Mouse (Mus musculus): Measurements from ENCODE around the gene Lbhd2. TPM values are rescaled to one million over a fixed set of nuclear protein-coding genes. Genes with fewer than 3 reads are reported as not detected.

The Lbhd2 gene
- polyA plus RNA-seq, 1 experiment: 0.46 TPM

- no peak for DNase-seq (ENCODE audit: low read depth)
- TF ChIP-seq POLR2A (IDR thresholded peaks at IDR 0.05; ENCODE audit: borderline replicate concordance, extremely low read depth, insufficient read depth, insufficient read length, poor library complexity, severe bottlenecking) (no peak), CTCF (IDR thresholded peaks at IDR 0.05; ENCODE audit: borderline replicate concordance, extremely low read depth, insufficient read depth, insufficient read length) (no peak)
These were observed 37.6 kb downstream of the Lbhd2 start for GRCm38 (mm10) chr12:111443921-111444831.

GRCm38 (mm10) chr12:111445161-111445889, 38.7 kb downstream of the Lbhd2 start:
- TF ChIP-seq CTCF (IDR thresholded peaks at IDR 0.05; ENCODE audit: borderline replicate concordance, extremely low read depth, insufficient read depth, insufficient read length) (no peak), POLR2A (IDR thresholded peaks at IDR 0.05; ENCODE audit: borderline replicate concordance, extremely low read depth, insufficient read depth, insufficient read length, poor library complexity, severe bottlenecking) (no peak)
- DNase-seq (ENCODE audit: low read depth): no peak

GRCm38 (mm10) chr12:111445890-111446613, 39.4 kb downstream of the Lbhd2 start:
- DNase-seq (ENCODE audit: low read depth): no peak
- TF ChIP-seq POLR2A (IDR thresholded peaks at IDR 0.05; ENCODE audit: borderline replicate concordance, extremely low read depth, insufficient read depth, insufficient read length, poor library complexity, severe bottlenecking) (no peak), CTCF (IDR thresholded peaks at IDR 0.05; ENCODE audit: borderline replicate concordance, extremely low read depth, insufficient read depth, insufficient read length) (no peak)

DNA sequence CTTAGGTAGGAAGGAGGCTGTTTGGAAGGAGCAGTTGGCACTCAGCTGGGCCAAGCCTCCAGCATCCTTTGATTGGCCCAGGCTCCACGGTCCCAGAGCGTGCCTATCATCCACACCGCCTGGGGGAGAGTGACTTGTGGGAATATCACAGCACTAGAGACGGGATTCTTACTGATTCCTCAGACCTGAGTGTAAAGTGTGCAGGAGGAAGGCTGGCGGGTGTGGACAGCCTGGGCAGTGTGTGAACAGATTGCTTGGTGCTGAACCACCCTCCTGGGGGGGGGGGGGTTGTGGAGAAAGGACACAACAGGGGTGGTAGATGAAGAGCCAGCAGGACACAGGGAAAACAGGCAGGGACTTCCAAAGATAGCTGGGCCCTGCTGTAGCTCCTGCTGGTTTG, 40.1 kb downstream of the Lbhd2 start:
- DNase-seq (ENCODE audit: low read depth): no peak
- no peak for TF ChIP-seq POLR2A (IDR thresholded peaks at IDR 0.05; ENCODE audit: borderline replicate concordance, extremely low read depth, insufficient read depth, insufficient read length, poor library complexity, severe bottlenecking)
- no peak for TF ChIP-seq CTCF (IDR thresholded peaks at IDR 0.05; ENCODE audit: borderline replicate concordance, extremely low read depth, insufficient read depth, insufficient read length)

DNA sequence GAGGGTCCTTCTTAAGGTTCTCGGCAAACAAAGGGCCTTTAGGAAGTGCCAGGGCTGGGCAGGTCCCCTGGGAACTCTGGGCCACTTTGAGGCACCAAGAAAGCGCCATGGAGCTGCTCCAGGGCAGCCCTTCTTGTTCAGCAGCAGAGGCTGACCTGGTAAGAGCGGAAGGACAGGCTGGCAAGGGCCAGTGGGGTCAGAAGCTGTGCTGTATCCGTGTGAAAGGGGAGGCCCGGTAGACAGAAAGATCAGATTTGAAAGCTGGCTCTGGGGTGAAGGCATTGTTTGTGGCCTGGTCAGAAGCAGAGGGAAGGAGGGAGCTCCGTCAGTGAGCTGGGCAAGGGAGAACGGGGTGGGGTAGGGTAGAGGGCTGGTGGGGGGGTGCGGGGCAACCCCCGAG, 40.7 kb downstream of the Lbhd2 start:
- no peak for DNase-seq (ENCODE audit: low read depth)
- no peak for TF ChIP-seq CTCF (IDR thresholded peaks at IDR 0.05; ENCODE audit: borderline replicate concordance, extremely low read depth, insufficient read depth, insufficient read length)
- no peak for TF ChIP-seq POLR2A (IDR thresholded peaks at IDR 0.05; ENCODE audit: borderline replicate concordance, extremely low read depth, insufficient read depth, insufficient read length, poor library complexity, severe bottlenecking)

GRCm38 (mm10) chr12:111447898-111448760, 41.5 kb downstream of the Lbhd2 start:
- DNase-seq (ENCODE audit: low read depth): no peak
- TF ChIP-seq CTCF (IDR thresholded peaks at IDR 0.05; ENCODE audit: borderline replicate concordance, extremely low read depth, insufficient read depth, insufficient read length): no peak
- TF ChIP-seq POLR2A (IDR thresholded peaks at IDR 0.05; ENCODE audit: borderline replicate concordance, extremely low read depth, insufficient read depth, insufficient read length, poor library complexity, severe bottlenecking): no peak

DNA sequence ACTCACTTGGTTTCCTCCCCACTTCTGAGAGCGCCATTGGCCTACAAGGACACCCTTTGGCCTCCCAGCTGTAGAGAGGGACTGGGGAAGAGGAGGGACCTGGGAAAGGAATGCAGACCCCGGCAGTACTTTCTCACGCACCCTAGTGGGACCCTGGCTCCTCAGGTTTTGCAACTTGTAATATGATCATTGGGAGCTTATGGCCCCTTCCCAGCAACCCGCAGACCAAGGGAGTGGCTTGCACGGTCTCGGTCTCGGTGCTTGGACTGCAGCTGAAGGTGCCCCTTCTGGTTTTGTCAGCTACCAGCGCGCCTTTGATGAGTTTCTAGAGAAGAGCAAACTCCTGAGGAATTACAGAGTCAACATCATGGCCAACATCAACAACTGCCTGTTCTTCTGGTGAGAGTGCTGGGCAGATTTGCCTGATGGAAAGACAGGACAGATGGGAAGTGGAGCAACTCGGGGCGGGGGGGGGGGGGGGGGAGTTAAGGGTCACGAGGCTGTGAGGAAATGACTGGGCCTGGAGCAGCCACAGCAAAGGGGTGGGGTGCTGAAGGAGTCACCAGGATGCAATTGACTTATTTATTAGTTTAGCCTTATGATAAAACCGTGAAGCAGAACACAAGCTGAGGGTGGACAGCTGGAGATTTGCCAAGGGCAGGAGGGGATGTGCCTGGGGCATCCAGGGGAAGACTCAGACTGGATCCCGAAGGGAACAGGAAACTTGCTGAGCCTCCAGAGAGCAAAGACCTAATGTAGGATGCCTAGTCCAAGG, 42.5 kb downstream of the Lbhd2 start:
- no peak for DNase-seq (ENCODE audit: low read depth)
- TF ChIP-seq POLR2A (IDR thresholded peaks at IDR 0.05; ENCODE audit: borderline replicate concordance, extremely low read depth, insufficient read depth, insufficient read length, poor library complexity, severe bottlenecking): no peak
- no peak for TF ChIP-seq CTCF (IDR thresholded peaks at IDR 0.05; ENCODE audit: borderline replicate concordance, extremely low read depth, insufficient read depth, insufficient read length)

DNA sequence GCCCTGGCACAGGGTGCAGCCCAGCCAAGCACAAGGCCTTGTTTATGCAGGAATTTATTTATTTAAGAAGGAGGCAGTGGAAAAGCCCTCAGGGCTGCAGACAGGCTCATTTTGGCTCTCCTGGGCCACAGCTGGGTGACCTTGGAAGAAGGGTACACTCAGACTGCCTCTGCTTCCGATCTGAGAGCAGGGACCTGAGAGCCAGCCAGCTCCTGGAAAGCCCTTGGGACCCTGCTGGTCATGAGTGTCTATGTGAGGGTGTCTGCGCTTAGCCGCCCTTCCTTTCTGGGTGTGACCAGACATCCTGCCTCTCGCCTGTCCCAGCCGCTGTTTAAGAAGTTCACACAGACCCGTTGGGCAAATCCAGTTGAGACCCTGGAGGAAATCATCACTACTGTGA, 43.8 kb downstream of the Lbhd2 start:
- DNase-seq (ENCODE audit: low read depth): no peak
- TF ChIP-seq POLR2A (IDR thresholded peaks at IDR 0.05; ENCODE audit: borderline replicate concordance, extremely low read depth, insufficient read depth, insufficient read length, poor library complexity, severe bottlenecking): no peak
- TF ChIP-seq CTCF (IDR thresholded peaks at IDR 0.05; ENCODE audit: borderline replicate concordance, extremely low read depth, insufficient read depth, insufficient read length): no peak

DNA sequence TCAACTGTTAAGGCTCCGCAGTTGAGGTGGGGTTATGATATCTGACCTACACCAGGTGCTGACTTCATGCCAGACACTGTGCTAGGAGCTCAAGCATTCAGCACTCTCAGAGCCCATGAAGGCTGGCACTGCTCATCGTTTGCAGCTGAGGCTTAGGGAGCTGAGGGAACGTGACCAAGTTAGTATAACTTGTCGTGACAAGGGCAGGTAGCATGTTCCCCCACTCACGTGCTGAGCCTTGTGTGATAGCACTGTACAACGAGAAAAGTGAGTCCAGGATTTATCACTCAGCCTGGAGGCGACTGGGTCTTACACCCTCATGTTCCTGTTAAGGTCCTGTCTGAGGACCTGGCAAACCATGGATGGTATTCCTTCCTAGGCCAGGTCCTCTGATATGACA, 45.0 kb downstream of the Lbhd2 start:
- no peak for DNase-seq (ENCODE audit: low read depth)
- TF ChIP-seq CTCF (IDR thresholded peaks at IDR 0.05; ENCODE audit: borderline replicate concordance, extremely low read depth, insufficient read depth, insufficient read length) (no peak), POLR2A (IDR thresholded peaks at IDR 0.05; ENCODE audit: borderline replicate concordance, extremely low read depth, insufficient read depth, insufficient read length, poor library complexity, severe bottlenecking) (no peak)

- TF ChIP-seq POLR2A (IDR thresholded peaks at IDR 0.05; ENCODE audit: borderline replicate concordance, extremely low read depth, insufficient read depth, insufficient read length, poor library complexity, severe bottlenecking): no peak
- no peak; the same call in 1 of the 2 replicates for TF ChIP-seq CTCF (IDR thresholded peaks at IDR 0.05; ENCODE audit: borderline replicate concordance, extremely low read depth, insufficient read depth, insufficient read length)
- DNase-seq (ENCODE audit: low read depth): no peak
These were observed 47.4 kb downstream of the Lbhd2 start for GRCm38 (mm10) chr12:111454021-111454420.
